16 mouse cellular contexts compared by ENCODE assay signal in genomic region chr8:91949110-91949509, GRCm38 (mm10).
DNase-seq lines count a peak whose midpoint lies in the region; ATAC-seq and TF ChIP-seq lines count a peak whose summit lies in the region.
"Had no signal": no experiment of that assay in that cellular context is flagged by ENCODE, and none has a peak within 500 bp of the region (broad histone marks: within the 10 kb centered on the region; RNA-seq: fewer than 3 reads in every experiment).

No protein-coding gene starts in this region.

- H3K4me2 ChIP-seq in kidney, embryonic 16.5 days (replicated peaks; ENCODE audit: low read depth, low read length) = peak overlapping the region; percentile 43
- H3K4me2 ChIP-seq in neural tube, embryonic 14.5 days (ENCODE audit: low read depth, low read length) = peak overlapping the region; percentile 8; the same call in 1 of the 2 replicates
- peak overlapping the region; percentile 20 for H3K4me2 ChIP-seq in hindbrain, embryonic 16.5 days (ENCODE audit: low read length)
- H3K4me2 ChIP-seq in neural tube, embryonic 15.5 days = peak overlapping the region; percentile 20; the same call in 1 of the 2 replicates
- no peak overlapping the region for H3K4me2 ChIP-seq in liver, embryonic 11.5 days
- H3K4me2 ChIP-seq: liver, embryonic 13.5 days; stomach, embryonic 15.5 days had no signal

- 63% methylated on average over 9 of the region's 9 CpGs for WGBS in kidney, embryonic 16.5 days
- 67% methylated on average over 9 of the region's 9 CpGs for WGBS in kidney, adult 2 months
- WGBS in neural tube, embryonic 14.5 days = 70% methylated on average over 9 of the region's 9 CpGs
- 65% methylated on average over 9 of the region's 9 CpGs for WGBS in hindbrain, embryonic 16.5 days
- 73% methylated on average over 9 of the region's 9 CpGs for WGBS in neural tube, embryonic 15.5 days
- WGBS in liver, embryonic 11.5 days = 73% methylated on average over 9 of the region's 9 CpGs

- H3K27ac ChIP-seq in kidney, embryonic 16.5 days (ENCODE audit: low read length) = no peak overlapping the region
- no peak overlapping the region for H3K27ac ChIP-seq in kidney, adult 2 months (ENCODE audit: insufficient read depth, low read depth, low read length)
- H3K27ac ChIP-seq in neural tube, embryonic 14.5 days (ENCODE audit: low read depth, low read length) = no peak overlapping the region
- no peak overlapping the region for H3K27ac ChIP-seq in hindbrain, embryonic 16.5 days (ENCODE audit: low read depth, low read length)
- H3K27ac ChIP-seq in neural tube, embryonic 15.5 days (replicated peaks) = no peak overlapping the region
- no peak overlapping the region for H3K27ac ChIP-seq in liver, embryonic 11.5 days (ENCODE audit: low read depth, low read length)
- H3K27ac ChIP-seq: liver, embryonic 13.5 days; stomach, embryonic 15.5 days had no signal

- no peak for TF ChIP-seq CTCF in kidney, adult 2 months (conservative IDR thresholded peaks at IDR 0.05; ENCODE audit: insufficient read depth, insufficient read length, low read depth, low read length)

- H3K9me3 ChIP-seq in kidney, embryonic 16.5 days (ENCODE audit: low read length) = no peaks in the 10 kb centered on the region
- H3K9me3 ChIP-seq in neural tube, embryonic 14.5 days (ENCODE audit: control insufficient read depth, low read length) = no peaks in the 10 kb centered on the region
- no peaks in the 10 kb centered on the region for H3K9me3 ChIP-seq in hindbrain, embryonic 16.5 days (ENCODE audit: control insufficient read depth, low read length)
- H3K9me3 ChIP-seq in neural tube, embryonic 15.5 days (replicated peaks) = no peaks in the 10 kb centered on the region
- H3K9me3 ChIP-seq in liver, embryonic 11.5 days (ENCODE audit: control insufficient read depth, low read length) = no peaks in the 10 kb centered on the region
- H3K9me3 ChIP-seq: liver, embryonic 13.5 days; stomach, embryonic 15.5 days had no signal

- ATAC-seq in kidney, embryonic 16.5 days (ENCODE audit: low FRiP score, low TSS enrichment) = no peak
- no peak for ATAC-seq in neural tube, embryonic 14.5 days (ENCODE audit: low read depth)
- ATAC-seq in hindbrain, embryonic 16.5 days = no peak
- ATAC-seq in neural tube, embryonic 15.5 days (ENCODE audit: low FRiP score) = no peak
- no peak for ATAC-seq in liver, embryonic 11.5 days (replicated peaks; ENCODE audit: low FRiP score)
- ATAC-seq: intestine, embryonic 16.5 days had no signal

- peaks cover 13% of the 10 kb centered on the region for H3K4me1 ChIP-seq in kidney, embryonic 16.5 days (ENCODE audit: insufficient read depth, low read length)
- H3K4me1 ChIP-seq in kidney, adult 2 months (ENCODE audit: control insufficient read depth, insufficient read depth, low read length) = no peaks in the 10 kb centered on the region
- 0 out of 2 replicates have a peak, but pooled peaks cover 2% of the 10 kb centered on the region for H3K4me1 ChIP-seq in neural tube, embryonic 14.5 days (ENCODE audit: control insufficient read depth, insufficient read depth, low read length)
- no peaks in the 10 kb centered on the region for H3K4me1 ChIP-seq in hindbrain, embryonic 16.5 days (ENCODE audit: control insufficient read depth, insufficient read depth, low read depth, low read length)
- H3K4me1 ChIP-seq in neural tube, embryonic 15.5 days = peaks cover 14% of the 10 kb centered on the region
- H3K4me1 ChIP-seq in liver, embryonic 11.5 days (replicated peaks; ENCODE audit: control insufficient read depth, insufficient read depth, low read length) = no peaks in the 10 kb centered on the region
- H3K4me1 ChIP-seq: liver, embryonic 13.5 days; stomach, embryonic 15.5 days had no signal

- DNase-seq in kidney, adult 2 months = no peak
- DNase-seq in neural tube, embryonic 10.5 days (ENCODE audit: extremely low spot score, low spot score) = no peak
- DNase-seq in liver, embryonic 11.5 days (ENCODE audit: low spot score) = no peak
- DNase-seq in urinary bladder, postnatal 4 days (ENCODE audit: low spot score in 2 of 2) = no peak
- DNase-seq: cerebellum, adult 2 months; gastrocnemius, postnatal 10 days; heart, postnatal 14 days; layer of hippocampus, postnatal 36 days; liver, embryonic 13.5 days; spleen, adult 18-20 months had no signal

- peak overlapping the region; percentile 10; the same call in 1 of the 2 replicates for H3K4me3 ChIP-seq in kidney, embryonic 16.5 days (ENCODE audit: low read length)
- H3K4me3 ChIP-seq in kidney, adult 2 months (ENCODE audit: insufficient read depth, low read depth, low read length) = no peak overlapping the region
- no peak overlapping the region for H3K4me3 ChIP-seq in neural tube, embryonic 14.5 days (ENCODE audit: low read depth, low read length)
- no peak overlapping the region for H3K4me3 ChIP-seq in hindbrain, embryonic 16.5 days (ENCODE audit: low read length)
- no peak overlapping the region for H3K4me3 ChIP-seq in neural tube, embryonic 15.5 days (replicated peaks)
- no peak overlapping the region for H3K4me3 ChIP-seq in liver, embryonic 11.5 days (ENCODE audit: low read depth, low read length)
- H3K4me3 ChIP-seq: liver, embryonic 13.5 days; stomach, embryonic 15.5 days had no signal

- H3K9ac ChIP-seq in kidney, embryonic 16.5 days (replicated peaks; ENCODE audit: low read length) = no peak overlapping the region
- H3K9ac ChIP-seq in neural tube, embryonic 14.5 days (replicated peaks; ENCODE audit: low read depth, low read length) = no peak overlapping the region
- H3K9ac ChIP-seq in hindbrain, embryonic 16.5 days (ENCODE audit: low read depth, low read length) = no peak overlapping the region
- no peak overlapping the region for H3K9ac ChIP-seq in neural tube, embryonic 15.5 days (replicated peaks)
- no peak overlapping the region for H3K9ac ChIP-seq in liver, embryonic 11.5 days (ENCODE audit: low read depth, low read length)
- H3K9ac ChIP-seq: liver, embryonic 13.5 days; stomach, embryonic 15.5 days had no signal

- H3K27me3 ChIP-seq in kidney, embryonic 16.5 days (ENCODE audit: insufficient read depth, low read length) = peaks cover 3% of the 10 kb centered on the region; the same call in 1 of the 2 replicates
- H3K27me3 ChIP-seq in kidney, adult 2 months (replicated peaks; ENCODE audit: control insufficient read depth, insufficient read depth, low read length) = no peaks in the 10 kb centered on the region
- no peaks in the 10 kb centered on the region for H3K27me3 ChIP-seq in neural tube, embryonic 14.5 days (ENCODE audit: control insufficient read depth, insufficient read depth, low read length)
- H3K27me3 ChIP-seq in hindbrain, embryonic 16.5 days (replicated peaks; ENCODE audit: control insufficient read depth, insufficient read depth, low read length) = no peaks in the 10 kb centered on the region
- H3K27me3 ChIP-seq in neural tube, embryonic 15.5 days (replicated peaks) = 0 out of 2 replicates have a peak, but pooled peaks cover 9% of the 10 kb centered on the region
- peaks cover 1% of the 10 kb centered on the region; the same call in 1 of the 2 replicates for H3K27me3 ChIP-seq in liver, embryonic 11.5 days (replicated peaks; ENCODE audit: control insufficient read depth, insufficient read depth, low read length)
- H3K27me3 ChIP-seq: stomach, embryonic 15.5 days had no signal

- no peak for TF ChIP-seq POLR2A in kidney, adult 2 months (IDR thresholded peaks at IDR 0.05; ENCODE audit: low read depth, low read length)

- no peaks in the 10 kb centered on the region for H3K36me3 ChIP-seq in kidney, embryonic 16.5 days (ENCODE audit: insufficient read depth, low read length)
- H3K36me3 ChIP-seq in kidney, adult 2 months (ENCODE audit: control insufficient read depth, insufficient read depth, low read length) = no peaks in the 10 kb centered on the region
- no peaks in the 10 kb centered on the region for H3K36me3 ChIP-seq in neural tube, embryonic 14.5 days (ENCODE audit: control insufficient read depth, insufficient read depth, low read length)
- H3K36me3 ChIP-seq in hindbrain, embryonic 16.5 days (ENCODE audit: control insufficient read depth, insufficient read depth, low read length) = no peaks in the 10 kb centered on the region
- no peaks in the 10 kb centered on the region for H3K36me3 ChIP-seq in neural tube, embryonic 15.5 days
- H3K36me3 ChIP-seq in liver, embryonic 11.5 days (ENCODE audit: control insufficient read depth, insufficient read depth, low read length) = no peaks in the 10 kb centered on the region
- H3K36me3 ChIP-seq: liver, embryonic 13.5 days; stomach, embryonic 15.5 days had no signal
